Mouse (Mus musculus): ENCODE data around the gene Hs3st2. TPM values are rescaled to one million over a fixed set of nuclear protein-coding genes. Genes with fewer than 3 reads are reported as not detected.
A peak's percentile ranks its signal among the peaks of the same experiment; 100 is the strongest.

Gene Hs3st2
- total and polyA plus RNA-seq, 3 experiments: not detected

- TF ChIP-seq UBTF (IDR thresholded peaks at IDR 0.05; ENCODE audit: low read depth, low read length) (no peak), MYC (IDR thresholded peaks at IDR 0.05; ENCODE audit: low read depth, low read length) (no peak), MAZ (IDR thresholded peaks at IDR 0.05; ENCODE audit: low read depth, low read length) (no peak)
- in situ Hi-C loops (cut with MboI; ENCODE audit: low pct_ligation_motif_present, low pct_unique_long_range_greater_than_20kb, low sequenced_read_pairs): no loop called here
- Histone ChIP-seq H3K4me3 (replicated peaks in 1 of 3; ENCODE audit: low read depth in 2 of 3, low read length in 2 of 3, poor library complexity in 1 of 3) (no peak overlapping the region), H3K79me2 (replicated peaks; ENCODE audit: control insufficient read depth, extremely low read depth, insufficient read depth, poor library complexity, severe bottlenecking) (no peaks in the 10 kb centered on the region), H3K9me3 (replicated peaks; ENCODE audit: low read length) (no peaks in the 10 kb centered on the region), H3K4me2 (ENCODE audit: insufficient read depth, low read depth, poor library complexity, severe bottlenecking) (no peak overlapping the region), H3K9ac (ENCODE audit: insufficient read depth, low read depth) (no peak overlapping the region), H3K4me1 (ENCODE audit: control insufficient read depth in 1 of 2, insufficient read depth in 2 of 2) (peaks cover 2 to 5% of the 10 kb centered on the region in 2 experiments; a peak in 2 of 4 replicates), H3K27ac (ENCODE audit: insufficient read depth, low read depth) (no peak overlapping the region), H3K27me3 (replicated peaks) (peaks cover 75% of the 10 kb centered on the region), H3K36me3 (replicated peaks in 1 of 2; ENCODE audit: control insufficient read depth in 1 of 2, insufficient read depth in 1 of 2, low read length in 1 of 2) (no peaks in the 10 kb centered on the region)
- no peak for DNase-seq (ENCODE audit: extremely low read depth)
- dilution Hi-C loops (cut with MboI; ENCODE audit: extremely low pct_ligation_motif_present, extremely low pct_unique_long_range_greater_than_20kb, low sequenced_read_pairs): no loop called here
Observed at GRCm38 (mm10) chr7:121535987-121536386, 144.3 kb downstream of the Hs3st2 start.

- DNase-seq (ENCODE audit: extremely low read depth): no peak
- peaks cover 62% of the 10 kb centered on the region for H3K27me3 ChIP-seq (replicated peaks)
- no peak overlapping the region for H3K4me3 ChIP-seq (replicated peaks in 1 of 3; ENCODE audit: low read depth in 2 of 3, low read length in 2 of 3, poor library complexity in 1 of 3)
- no peaks in the 10 kb centered on the region for H3K79me2 ChIP-seq (replicated peaks; ENCODE audit: control insufficient read depth, extremely low read depth, insufficient read depth, poor library complexity, severe bottlenecking)
- no peak overlapping the region for H3K27ac ChIP-seq (ENCODE audit: insufficient read depth, low read depth)
- peak overlapping the region; percentile 76 for H3K4me2 ChIP-seq (ENCODE audit: insufficient read depth, low read depth, poor library complexity, severe bottlenecking)
- no peak overlapping the region for H3K9ac ChIP-seq (ENCODE audit: insufficient read depth, low read depth)
- H3K4me1 ChIP-seq (ENCODE audit: control insufficient read depth in 1 of 2, insufficient read depth in 2 of 2): peaks cover 2 to 5% of the 10 kb centered on the region in 2 experiments; a peak in 2 of 4 replicates
- in situ Hi-C loops (cut with MboI; ENCODE audit: low pct_ligation_motif_present, low pct_unique_long_range_greater_than_20kb, low sequenced_read_pairs): no loop called here
- H3K36me3 ChIP-seq (replicated peaks in 1 of 2; ENCODE audit: control insufficient read depth in 1 of 2, insufficient read depth in 1 of 2, low read length in 1 of 2): no peaks in the 10 kb centered on the region
- peaks cover 2% of the 10 kb centered on the region for H3K9me3 ChIP-seq (replicated peaks; ENCODE audit: low read length)
- dilution Hi-C loops (cut with MboI; ENCODE audit: extremely low pct_ligation_motif_present, extremely low pct_unique_long_range_greater_than_20kb, low sequenced_read_pairs): no loop called here
- no peak for TF ChIP-seq ZC3H11A (IDR thresholded peaks at IDR 0.05; ENCODE audit: low read depth, low read length)
- no peak for TF ChIP-seq CHD2 (IDR thresholded peaks at IDR 0.05; ENCODE audit: low read length)
- TF ChIP-seq NRF1 (IDR thresholded peaks at IDR 0.05; ENCODE audit: low read depth, low read length): no peak
- TF ChIP-seq GABPA (IDR thresholded peaks at IDR 0.05; ENCODE audit: insufficient replicate concordance, low read depth, low read length): no peak
- TF ChIP-seq MEF2A (IDR thresholded peaks at IDR 0.05; ENCODE audit: borderline replicate concordance, low read depth, low read length): no peak
- no peak for TF ChIP-seq TBP (conservative IDR thresholded peaks at IDR 0.05; ENCODE audit: low read depth, low read length)
- no peak for TF ChIP-seq ETS1 (conservative IDR thresholded peaks at IDR 0.05; ENCODE audit: low read depth, low read length)
- no peak for TF ChIP-seq MAFK (IDR thresholded peaks at IDR 0.05; ENCODE audit: insufficient replicate concordance, low read length)
- TF ChIP-seq PAX5 (IDR thresholded peaks at IDR 0.05; ENCODE audit: low read length): no peak
- no peak for TF ChIP-seq HCFC1 (IDR thresholded peaks at IDR 0.05; ENCODE audit: low read depth, low read length)
- TF ChIP-seq JUND (conservative IDR thresholded peaks at IDR 0.05; ENCODE audit: low read depth, low read length): no peak
- no peak for TF ChIP-seq UBTF (IDR thresholded peaks at IDR 0.05; ENCODE audit: low read depth, low read length)
- TF ChIP-seq ELF1 (IDR thresholded peaks at IDR 0.05; ENCODE audit: low read depth, low read length): 0 out of 2 replicates have a peak, but pooled peaks have one; percentile 14
- TF ChIP-seq USF1 (IDR thresholded peaks at IDR 0.05; ENCODE audit: low read depth, low read length): no peak
- no peak for TF ChIP-seq MAX (IDR thresholded peaks at IDR 0.05; ENCODE audit: low read length)
- peak; percentile 38; the same call in 1 of the 2 replicates for TF ChIP-seq MXI1 (IDR thresholded peaks at IDR 0.05; ENCODE audit: low read depth, low read length)
- no peak for TF ChIP-seq KAT2A (IDR thresholded peaks at IDR 0.05; ENCODE audit: insufficient replicate concordance, low read length)
- TF ChIP-seq SMC3 (IDR thresholded peaks at IDR 0.05; ENCODE audit: low read depth, low read length): peak; percentile 70
- TF ChIP-seq ZKSCAN1 (IDR thresholded peaks at IDR 0.05; ENCODE audit: borderline replicate concordance, low read depth, low read length): no peak
- TF ChIP-seq NELFE (IDR thresholded peaks at IDR 0.05; ENCODE audit: low read depth, low read length): no peak
- no peak for TF ChIP-seq RCOR1 (conservative IDR thresholded peaks at IDR 0.05; ENCODE audit: low read depth, low read length)
- TF ChIP-seq ZNF384 (IDR thresholded peaks at IDR 0.05; ENCODE audit: low read depth, low read length): no peak
- no peak for TF ChIP-seq CHD1 (IDR thresholded peaks at IDR 0.05; ENCODE audit: low read depth, low read length)
- no peak for TF ChIP-seq USF2 (conservative IDR thresholded peaks at IDR 0.05; ENCODE audit: low read depth, low read length)
- no peak for TF ChIP-seq MYC (IDR thresholded peaks at IDR 0.05; ENCODE audit: low read depth, low read length)
- peak; percentile 30 for TF ChIP-seq RAD21 (IDR thresholded peaks at IDR 0.05; ENCODE audit: low read depth, low read length)
- TF ChIP-seq POLR2A (IDR thresholded peaks at IDR 0.05; ENCODE audit: low read depth, low read length): no peak
- TF ChIP-seq CTCF (conservative IDR thresholded peaks at IDR 0.05 in 1 of 2, IDR thresholded peaks at IDR 0.05 in 1 of 2; ENCODE audit: low read depth in 2 of 2, low read length in 2 of 2): peak in 1 of 2 experiments; percentile 70; a peak in 3 of 4 replicates
- TF ChIP-seq TCF12 (IDR thresholded peaks at IDR 0.05; ENCODE audit: low read depth, low read length): no peak
- 0 out of 2 replicates have a peak, but pooled peaks have one; percentile 20 for TF ChIP-seq E2F4 (IDR thresholded peaks at IDR 0.05; ENCODE audit: insufficient replicate concordance, low read depth, low read length)
Observed at GRCm38 (mm10) chr7:121539405-121540275, 148.0 kb downstream of the Hs3st2 start.

Data from CH12.LX (cell line).